Mouse (Mus musculus) kidney, embryonic 15.5 days (tissue): Measurements from ENCODE around the gene Naaladl1. TPM values are rescaled to one million over a fixed set of nuclear protein-coding genes. Genes with fewer than 3 reads are reported as not detected.

Source experiments
- ATAC-seq: fragments of 200-750 bp; cut with Nextera tagmentation; replicated peaks from 2 replicates; pipeline ENCODE4 v1.8.0; 2017; ENCODE audit warnings: moderate TSS enrichment; ENCODE audit not compliant: low FRiP score
- H3K27ac ChIP-seq: fragments of 300-500 bp; sonication (generic); 2 replicates; pipeline ENCODE4 v1.5.1; 2015; ENCODE audit warnings: mild to moderate bottlenecking, inconsistent platforms
- H3K27me3 ChIP-seq: fragments of 300-500 bp; sonication (generic); 2 replicates; pipeline ENCODE4 v1.6.1; 2015; ENCODE audit warnings: inconsistent platforms
- H3K36me3 ChIP-seq: fragments of 300-500 bp; sonication (generic); 2 replicates; pipeline ENCODE4 v1.6.1; 2015; ENCODE audit warnings: inconsistent platforms
- H3K4me1 ChIP-seq: fragments of 300-500 bp; sonication (generic); 2 replicates; pipeline ENCODE4 v1.6.1; 2015; ENCODE audit warnings: inconsistent platforms
- H3K4me2 ChIP-seq: fragments of 300-500 bp; sonication (generic); 2 replicates; pipeline ENCODE4 v1.6.1; 2015; ENCODE audit warnings: moderate library complexity, mild to moderate bottlenecking, inconsistent platforms
- H3K4me3 ChIP-seq: fragments of 300-500 bp; sonication (generic); replicated peaks from 2 replicates; pipeline ENCODE4 v1.5.1; 2015; ENCODE audit warnings: mild to moderate bottlenecking, inconsistent platforms
- H3K9ac ChIP-seq: fragments of 300-500 bp; sonication (generic); 2 replicates; pipeline ENCODE4 v1.6.1; 2015; ENCODE audit warnings: mild to moderate bottlenecking, inconsistent platforms
- H3K9me3 ChIP-seq: fragments of 300-500 bp; sonication (generic); replicated peaks from 2 replicates; pipeline ENCODE4 v1.6.1; 2016; ENCODE audit warnings: inconsistent platforms
- WGBS: fragments of 180-500 bp; shearing (Covaris S2); methylation state at CpG from one replicate; pipeline ENCODE4 v1.1.7; 2015; ENCODE audit warnings: mixed read lengths; 5-methylcytosine and 5-hydroxymethylcytosine counted together
- polyA plus RNA-seq: library from polyadenylated mRNA; unstranded; fragments of >200 nt; fragmentation: Nextera tagmentation; extraction: Ambion mirVana; gene quantifications from 2 replicates; pipeline ENCODE4 v1.2.1, GENCODE M21; 2015

The Naaladl1 gene
- polyA plus RNA-seq: 0.51 and 0.54 TPM in 2 replicates

GRCm38 (mm10) chr19:6105586-6105985 is at the start of gene Naaladl1:
Naaladl1 (plus strand) TSS chr19:6105782.
- no peaks in the 10 kb centered on the region for H3K9me3 ChIP-seq
- no peak for ATAC-seq
- H3K4me3 ChIP-seq: no peak within 1 kb of the TSS
- H3K27ac ChIP-seq: no peak within 1 kb of the TSS
- no peaks in the 10 kb centered on the region for H3K36me3 ChIP-seq
- H3K4me2 ChIP-seq: no peak within 1 kb of the TSS
- H3K27me3 ChIP-seq: no peaks in the 10 kb centered on the region
- H3K9ac ChIP-seq: no peak within 1 kb of the TSS; the same call in 1 of the 2 replicates
- WGBS: 82% methylated on average over 7 of the region's 7 CpGs
- no peaks in the 10 kb centered on the region for H3K4me1 ChIP-seq

DNA sequence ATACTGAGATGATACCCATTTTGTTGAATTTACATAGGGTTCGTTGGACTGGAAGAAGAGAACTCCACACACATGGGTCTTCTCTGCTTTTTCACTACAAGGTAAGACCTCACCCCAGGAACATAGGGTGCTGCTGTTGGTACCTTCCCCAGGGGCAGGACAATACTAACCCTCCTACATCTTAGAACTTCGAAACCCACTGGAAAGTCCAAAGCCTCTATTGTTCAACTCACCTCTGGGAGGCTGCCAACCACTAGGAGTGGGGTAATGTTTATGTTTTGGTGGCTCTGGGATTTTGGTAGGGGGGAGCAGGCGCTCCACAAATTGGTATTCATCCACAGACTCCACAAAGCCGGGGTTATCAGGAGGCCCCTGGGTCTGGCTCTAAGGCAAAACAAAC is 48.9 kb upstream of the Naaladl1 start:
- Histone ChIP-seq H3K27me3 (no peaks in the 10 kb centered on the region), H3K36me3 (peaks cover 61% of the 10 kb centered on the region), H3K27ac (0 out of 2 replicates have a peak overlapping the region, but pooled peaks have one; percentile 81), H3K4me2 (peak overlapping the region; percentile 78), H3K4me1 (peaks cover 31% of the 10 kb centered on the region), H3K9me3 (no peaks in the 10 kb centered on the region), H3K4me3 (peak overlapping the region; percentile 95), H3K9ac (peak overlapping the region; percentile 82)
- 54% methylated on average over 4 of the region's 4 CpGs for WGBS
- no peak for ATAC-seq

GRCm38 (mm10) chr19:6057313-6058096 is 48.1 kb upstream of the Naaladl1 start, which contains the start of the genes Mrpl49 and Fau:
Mrpl49 (minus strand) TSS chr19:6057785.
Fau (plus strand) TSS chr19:6057844.
- Histone ChIP-seq H3K27ac (peak within 1 kb of the TSS; percentile 85), H3K4me2 (peak within 1 kb of the TSS; percentile 78), H3K9me3 (no peaks in the 10 kb centered on the region), H3K4me1 (peaks cover 39% of the 10 kb centered on the region), H3K27me3 (no peaks in the 10 kb centered on the region), H3K36me3 (peaks cover 53% of the 10 kb centered on the region), H3K4me3 (peak within 1 kb of the TSS; percentile 95), H3K9ac (peak within 1 kb of the TSS; percentile 94)
- peak; percentile 89 for ATAC-seq
- under 1% methylated on average over 63 of the region's 63 CpGs for WGBS

- WGBS: 38% methylated on average over 5 of the region's 5 CpGs
- Histone ChIP-seq H3K4me2 (peak overlapping the region; percentile 78), H3K27me3 (no peaks in the 10 kb centered on the region), H3K9me3 (no peaks in the 10 kb centered on the region), H3K4me3 (peak overlapping the region; percentile 95), H3K27ac (peak overlapping the region; percentile 85), H3K36me3 (peaks cover 43% of the 10 kb centered on the region), H3K9ac (peak overlapping the region; percentile 94), H3K4me1 (peaks cover 44% of the 10 kb centered on the region)
- no peak for ATAC-seq
Measured at GRCm38 (mm10) chr19:6058513-6058912, 47.1 kb upstream of the Naaladl1 start.

GRCm38 (mm10) chr19:6058966-6059365 is 46.6 kb upstream of the Naaladl1 start:
- Histone ChIP-seq H3K9me3 (no peaks in the 10 kb centered on the region), H3K9ac (peak overlapping the region; percentile 94; the same call in 1 of the 2 replicates), H3K4me3 (peak overlapping the region; percentile 95), H3K27ac (0 out of 2 replicates have a peak overlapping the region, but pooled peaks have one; percentile 85), H3K4me2 (peak overlapping the region; percentile 78), H3K36me3 (peaks cover 38% of the 10 kb centered on the region), H3K27me3 (no peaks in the 10 kb centered on the region), H3K4me1 (peaks cover 46% of the 10 kb centered on the region)
- 81% methylated on average over 5 of the region's 5 CpGs for WGBS
- no peak for ATAC-seq

GRCm38 (mm10) chr19:6061021-6061533 is 44.5 kb upstream of the Naaladl1 start, which contains the start of gene Znhit2:
Znhit2 (plus strand) TSS chr19:6061192.
- peak; percentile 73 for ATAC-seq
- peak within 1 kb of the TSS; percentile 95 for H3K27ac ChIP-seq
- H3K27me3 ChIP-seq: no peaks in the 10 kb centered on the region
- peaks cover 48% of the 10 kb centered on the region for H3K4me1 ChIP-seq
- peak within 1 kb of the TSS; percentile 94 for H3K9ac ChIP-seq
- WGBS: under 1% methylated on average over 58 of the region's 58 CpGs
- H3K4me2 ChIP-seq: peak within 1 kb of the TSS; percentile 98
- peaks cover 19% of the 10 kb centered on the region for H3K36me3 ChIP-seq
- H3K9me3 ChIP-seq: no peaks in the 10 kb centered on the region
- peak within 1 kb of the TSS; percentile 80 for H3K4me3 ChIP-seq

- Histone ChIP-seq H3K27ac (peak overlapping the region; percentile 95), H3K27me3 (no peaks in the 10 kb centered on the region), H3K4me1 (peaks cover 48% of the 10 kb centered on the region), H3K36me3 (peaks cover 19% of the 10 kb centered on the region), H3K4me2 (peak overlapping the region; percentile 98), H3K4me3 (peak overlapping the region; percentile 80), H3K9ac (peak overlapping the region; percentile 94), H3K9me3 (no peaks in the 10 kb centered on the region)
- ATAC-seq: peak; percentile 17; the same call in 1 of the 2 replicates
- WGBS: 2% methylated on average over 44 of the region's 44 CpGs
Measured at GRCm38 (mm10) chr19:6061641-6062302, 43.8 kb upstream of the Naaladl1 start.

- H3K9ac ChIP-seq: peak overlapping the region; percentile 94
- no peaks in the 10 kb centered on the region for H3K9me3 ChIP-seq
- peak overlapping the region; percentile 80 for H3K4me3 ChIP-seq
- peak overlapping the region; percentile 98 for H3K4me2 ChIP-seq
- ATAC-seq: no peak
- 47% methylated on average over 5 of the region's 5 CpGs for WGBS
- H3K27me3 ChIP-seq: no peaks in the 10 kb centered on the region
- H3K4me1 ChIP-seq: peaks cover 52% of the 10 kb centered on the region
- peaks cover 19% of the 10 kb centered on the region for H3K36me3 ChIP-seq
- H3K27ac ChIP-seq: peak overlapping the region; percentile 95; the same call in 1 of the 2 replicates
Measured at GRCm38 (mm10) chr19:6062418-6062817, 43.2 kb upstream of the Naaladl1 start.

- H3K9ac ChIP-seq: no peak overlapping the region
- H3K4me3 ChIP-seq: no peak overlapping the region; the same call in 1 of the 2 replicates
- peak overlapping the region; percentile 98 for H3K4me2 ChIP-seq
Measured at GRCm38 (mm10) chr19:6063081-6063480, 42.5 kb upstream of the Naaladl1 start.

DNA sequence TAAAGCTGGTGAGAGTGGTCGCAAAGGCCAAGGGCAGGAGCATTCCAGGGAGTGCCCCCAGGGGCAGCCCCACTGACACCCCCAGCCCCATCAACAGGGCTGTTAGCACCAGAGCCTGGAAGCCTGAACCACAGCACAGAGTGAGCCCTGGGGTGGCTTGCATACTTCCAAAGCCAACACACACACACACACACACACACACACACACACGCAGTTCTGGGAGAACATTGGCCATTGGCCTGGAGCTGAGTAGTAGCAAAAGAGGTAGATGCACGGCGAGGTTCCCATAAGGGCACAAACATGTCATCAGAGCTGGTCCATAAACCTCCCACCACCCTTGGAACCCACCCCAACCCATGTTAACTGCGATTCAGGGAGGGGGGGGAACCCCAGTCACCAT is 39.0 kb upstream of the Naaladl1 start:
- 35% methylated on average over 5 of the region's 5 CpGs for WGBS
- Histone ChIP-seq H3K27me3 (no peaks in the 10 kb centered on the region), H3K4me3 (peak overlapping the region; percentile 52), H3K4me1 (peaks cover 49% of the 10 kb centered on the region), H3K9ac (peak overlapping the region; percentile 61), H3K27ac (peak overlapping the region; percentile 88), H3K36me3 (peaks cover 31% of the 10 kb centered on the region), H3K9me3 (no peaks in the 10 kb centered on the region), H3K4me2 (peak overlapping the region; percentile 95)
- no peak for ATAC-seq

More at GRCm38 (mm10) chr19:6063081-6063480, 42.5 kb upstream of the Naaladl1 start:
- Histone ChIP-seq H3K9me3 (no peaks in the 10 kb centered on the region), H3K27me3 (no peaks in the 10 kb centered on the region), H3K27ac (no peak overlapping the region), H3K4me1 (peaks cover 58% of the 10 kb centered on the region), H3K36me3 (peaks cover 19% of the 10 kb centered on the region)
- ATAC-seq: no peak
- WGBS: 90% methylated on average over 6 of the region's 6 CpGs

DNA sequence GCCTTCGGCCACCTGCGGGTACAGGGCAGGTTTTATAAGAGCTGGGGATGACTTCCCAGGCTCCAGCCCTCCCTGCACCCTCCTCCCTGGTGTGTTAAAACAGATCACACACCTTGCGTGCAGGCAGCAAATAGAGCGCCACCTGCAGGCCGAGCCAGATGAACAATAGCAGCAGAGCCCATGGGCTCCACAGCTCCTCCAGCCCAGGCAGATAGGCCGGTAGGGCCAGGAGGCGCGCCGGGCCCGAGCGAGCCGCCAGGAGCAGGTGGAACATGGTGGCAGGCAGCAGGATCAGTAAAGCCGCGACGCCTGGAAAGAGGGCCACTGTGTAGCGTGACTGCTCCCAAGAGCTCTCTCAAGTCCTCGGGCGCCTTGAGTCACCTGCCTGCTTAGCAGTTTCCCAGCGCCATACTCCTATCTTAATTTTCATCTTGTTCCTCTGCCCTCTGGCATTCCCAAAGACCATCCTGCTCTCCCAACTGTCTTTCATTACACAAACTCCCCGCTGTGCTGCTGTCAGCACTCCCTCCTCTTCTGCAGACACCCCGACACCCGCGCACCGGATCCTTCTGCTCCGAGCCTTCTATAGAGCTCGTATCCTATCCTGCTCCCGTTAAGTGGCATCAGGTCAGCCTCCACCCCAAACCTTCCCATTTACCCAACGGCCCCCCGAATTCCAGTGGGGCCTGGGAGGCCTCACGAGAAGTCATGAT is 38.4 kb upstream of the Naaladl1 start:
- Histone ChIP-seq H3K9me3 (no peaks in the 10 kb centered on the region), H3K27me3 (no peaks in the 10 kb centered on the region), H3K9ac (peak overlapping the region; percentile 61), H3K4me2 (peak overlapping the region; percentile 95), H3K27ac (peak overlapping the region; percentile 88), H3K36me3 (peaks cover 33% of the 10 kb centered on the region), H3K4me3 (peak overlapping the region; percentile 52), H3K4me1 (peaks cover 43% of the 10 kb centered on the region)
- ATAC-seq: peak; percentile 66
- whole genome bisulfite sequencing: under 1% methylated on average over 30 of the region's 30 CpGs
